Mouse (Mus musculus): ENCODE results near the gene Gramd1a. TPM values are rescaled to one million over a fixed set of nuclear protein-coding genes. Genes with fewer than 3 reads are reported as not detected.

Gene Gramd1a
- polyA plus RNA-seq, 1 experiment from 2014 or later = 241 TPM

GRCm38 (mm10) chr7:31126851-31127724 lies 28.6 kb downstream of the Gramd1a start, which contains the start of gene Scn1b:
Gene Scn1b (minus strand): TSS chr7:31127003.
- H3K4me2 ChIP-seq (replicated peaks) = peak within 1 kb of the TSS; percentile 86
- H3K4me3 ChIP-seq (replicated peaks) = peak within 1 kb of the TSS; percentile 55
- peaks cover 42% of the 10 kb centered on the region for H3K36me3 ChIP-seq
- peak within 1 kb of the TSS; percentile 72 for H3K9ac ChIP-seq (replicated peaks)
- peaks cover 50% of the 10 kb centered on the region for H3K27me3 ChIP-seq
- WGBS = 1% methylated on average over 51 of the region's 60 CpGs
- peak; percentile 57 for ATAC-seq
- H3K9me3 ChIP-seq = no peaks in the 10 kb centered on the region
- H3K27ac ChIP-seq = no peak within 1 kb of the TSS
- H3K4me1 ChIP-seq (replicated peaks) = peaks cover 16% of the 10 kb centered on the region

GRCm38 (mm10) chr7:31126211-31126751 lies 29.4 kb downstream of the Gramd1a start:
- peaks cover 50% of the 10 kb centered on the region for H3K27me3 ChIP-seq
- no peak overlapping the region for H3K27ac ChIP-seq
- H3K36me3 ChIP-seq = peaks cover 34% of the 10 kb centered on the region
- H3K4me3 ChIP-seq (replicated peaks) = peak overlapping the region; percentile 55
- H3K9me3 ChIP-seq = no peaks in the 10 kb centered on the region
- 0 out of 2 replicates have a peak, but pooled peaks have one; percentile 18 for ATAC-seq
- H3K4me1 ChIP-seq (replicated peaks) = peaks cover 16% of the 10 kb centered on the region
- H3K4me2 ChIP-seq (replicated peaks) = peak overlapping the region; percentile 86
- H3K9ac ChIP-seq (replicated peaks) = peak overlapping the region; percentile 72
- 1% methylated on average over 48 of the region's 53 CpGs for WGBS

GRCm38 (mm10) chr7:31125116-31125515 lies 30.6 kb downstream of the Gramd1a start:
- H3K9me3 ChIP-seq = no peaks in the 10 kb centered on the region
- no peak overlapping the region for H3K4me3 ChIP-seq (replicated peaks)
- no peak overlapping the region for H3K27ac ChIP-seq
- no peak overlapping the region for H3K9ac ChIP-seq (replicated peaks)
- H3K36me3 ChIP-seq = peaks cover 22% of the 10 kb centered on the region
- no peak overlapping the region for H3K4me2 ChIP-seq (replicated peaks)
- peaks cover 16% of the 10 kb centered on the region for H3K4me1 ChIP-seq (replicated peaks)
- peaks cover 50% of the 10 kb centered on the region for H3K27me3 ChIP-seq
- WGBS = 84% methylated on average over 13 of the region's 13 CpGs
- no peak for ATAC-seq

- H3K36me3 ChIP-seq = peaks cover 15% of the 10 kb centered on the region
- H3K4me1 ChIP-seq (replicated peaks) = peaks cover 16% of the 10 kb centered on the region
- 89% methylated on average over 5 of the region's 5 CpGs for WGBS
- H3K9ac ChIP-seq (replicated peaks) = no peak overlapping the region
- H3K4me3 ChIP-seq (replicated peaks) = no peak overlapping the region
- no peak for ATAC-seq
- H3K9me3 ChIP-seq = no peaks in the 10 kb centered on the region
- peaks cover 50% of the 10 kb centered on the region for H3K27me3 ChIP-seq
- no peak overlapping the region for H3K27ac ChIP-seq
- H3K4me2 ChIP-seq (replicated peaks) = no peak overlapping the region
Measured at GRCm38 (mm10) chr7:31124381-31124780, 31.3 kb downstream of the Gramd1a start.

- H3K36me3 ChIP-seq = peaks cover 8% of the 10 kb centered on the region
- 83% methylated on average over 3 of the region's 3 CpGs for WGBS
- H3K9me3 ChIP-seq = no peaks in the 10 kb centered on the region
- peaks cover 48% of the 10 kb centered on the region for H3K27me3 ChIP-seq
- no peak overlapping the region for H3K9ac ChIP-seq (replicated peaks)
- no peak overlapping the region for H3K4me2 ChIP-seq (replicated peaks)
- peaks cover 16% of the 10 kb centered on the region for H3K4me1 ChIP-seq (replicated peaks)
- no peak overlapping the region for H3K27ac ChIP-seq
- ATAC-seq = no peak
- H3K4me3 ChIP-seq (replicated peaks) = no peak overlapping the region
Measured at GRCm38 (mm10) chr7:31123697-31124096, 32.0 kb downstream of the Gramd1a start.

- peaks cover under 1% of the 10 kb centered on the region; the same call in 1 of the 2 replicates for H3K36me3 ChIP-seq
- no peak overlapping the region for H3K9ac ChIP-seq (replicated peaks)
- no peaks in the 10 kb centered on the region for H3K9me3 ChIP-seq
- ATAC-seq = no peak
- no peak overlapping the region for H3K27ac ChIP-seq
- peaks cover 16% of the 10 kb centered on the region for H3K4me1 ChIP-seq (replicated peaks)
- peaks cover 41% of the 10 kb centered on the region for H3K27me3 ChIP-seq
- no peak overlapping the region for H3K4me2 ChIP-seq (replicated peaks)
- WGBS = 89% methylated on average over 16 of the region's 16 CpGs
- no peak overlapping the region for H3K4me3 ChIP-seq (replicated peaks)
Measured at GRCm38 (mm10) chr7:31122641-31123631, 32.8 kb downstream of the Gramd1a start.

GRCm38 (mm10) chr7:31119556-31119955 lies 36.1 kb downstream of the Gramd1a start:
- Histone ChIP-seq H3K36me3 (no peaks in the 10 kb centered on the region), H3K27ac (no peak overlapping the region), H3K4me2 (replicated peaks) (no peak overlapping the region), H3K4me3 (replicated peaks) (no peak overlapping the region), H3K4me1 (replicated peaks) (no peaks in the 10 kb centered on the region; the same call in 1 of the 2 replicates), H3K27me3 (peaks cover 19% of the 10 kb centered on the region; the same call in 1 of the 2 replicates), H3K9ac (replicated peaks) (no peak overlapping the region), H3K9me3 (no peaks in the 10 kb centered on the region)
- 91% methylated on average over 5 of the region's 5 CpGs for WGBS
- ATAC-seq = no peak

- H3K27ac ChIP-seq = no peak overlapping the region
- 80% methylated on average over 7 of the region's 7 CpGs for WGBS
Measured at GRCm38 (mm10) chr7:31118486-31118885, 37.2 kb downstream of the Gramd1a start.

GRCm38 (mm10) chr7:31117465-31117864 lies 38.2 kb downstream of the Gramd1a start:
- H3K27me3 ChIP-seq = 0 out of 2 replicates have a peak, but pooled peaks cover 11% of the 10 kb centered on the region
- H3K4me3 ChIP-seq (replicated peaks) = no peak overlapping the region
- no peak for ATAC-seq
- no peaks in the 10 kb centered on the region; the same call in 1 of the 2 replicates for H3K4me1 ChIP-seq (replicated peaks)
- no peak overlapping the region for H3K27ac ChIP-seq
- no peak overlapping the region for H3K9ac ChIP-seq (replicated peaks)
- 83% methylated on average over 11 of the region's 11 CpGs for WGBS
- H3K9me3 ChIP-seq = no peaks in the 10 kb centered on the region
- H3K4me2 ChIP-seq (replicated peaks) = no peak overlapping the region
- no peaks in the 10 kb centered on the region for H3K36me3 ChIP-seq

More at GRCm38 (mm10) chr7:31118486-31118885, 37.2 kb downstream of the Gramd1a start:
- no peak overlapping the region for H3K4me2 ChIP-seq (replicated peaks)
- peaks cover 11% of the 10 kb centered on the region; the same call in 1 of the 2 replicates for H3K27me3 ChIP-seq
- H3K4me1 ChIP-seq (replicated peaks) = no peaks in the 10 kb centered on the region; the same call in 1 of the 2 replicates
- H3K9me3 ChIP-seq = no peaks in the 10 kb centered on the region
- no peak for ATAC-seq
- H3K9ac ChIP-seq (replicated peaks) = no peak overlapping the region
- no peak overlapping the region for H3K4me3 ChIP-seq (replicated peaks)
- H3K36me3 ChIP-seq = no peaks in the 10 kb centered on the region

GRCm38 (mm10) chr7:31116721-31117145 lies 39.0 kb downstream of the Gramd1a start:
- no peaks in the 10 kb centered on the region; the same call in 1 of the 2 replicates for H3K4me1 ChIP-seq (replicated peaks)
- peak; percentile 60; the same call in 1 of the 2 replicates for ATAC-seq
- H3K9ac ChIP-seq (replicated peaks) = peak overlapping the region; percentile 16; the same call in 1 of the 2 replicates
- 39% methylated on average over 16 of the region's 16 CpGs for WGBS
- H3K4me2 ChIP-seq (replicated peaks) = no peak overlapping the region
- H3K27me3 ChIP-seq = 0 out of 2 replicates have a peak, but pooled peaks cover 11% of the 10 kb centered on the region
- H3K9me3 ChIP-seq = no peaks in the 10 kb centered on the region
- H3K27ac ChIP-seq = no peak overlapping the region
- no peaks in the 10 kb centered on the region for H3K36me3 ChIP-seq
- no peak overlapping the region for H3K4me3 ChIP-seq (replicated peaks)

GRCm38 (mm10) chr7:31115587-31116043 lies 40.1 kb downstream of the Gramd1a start:
- H3K4me3 ChIP-seq (replicated peaks) = no peak overlapping the region
- no peak overlapping the region for H3K9ac ChIP-seq (replicated peaks)
- no peaks in the 10 kb centered on the region; the same call in 1 of the 2 replicates for H3K4me1 ChIP-seq (replicated peaks)
- no peak for ATAC-seq
- H3K4me2 ChIP-seq (replicated peaks) = no peak overlapping the region
- no peaks in the 10 kb centered on the region for H3K9me3 ChIP-seq
- H3K27ac ChIP-seq = no peak overlapping the region
- H3K27me3 ChIP-seq = 0 out of 2 replicates have a peak, but pooled peaks cover 11% of the 10 kb centered on the region
- WGBS = 34% methylated on average over 17 of the region's 17 CpGs
- H3K36me3 ChIP-seq = no peaks in the 10 kb centered on the region

Measured in midbrain, embryonic 13.5 days (tissue).